In the genomic region with DNA sequence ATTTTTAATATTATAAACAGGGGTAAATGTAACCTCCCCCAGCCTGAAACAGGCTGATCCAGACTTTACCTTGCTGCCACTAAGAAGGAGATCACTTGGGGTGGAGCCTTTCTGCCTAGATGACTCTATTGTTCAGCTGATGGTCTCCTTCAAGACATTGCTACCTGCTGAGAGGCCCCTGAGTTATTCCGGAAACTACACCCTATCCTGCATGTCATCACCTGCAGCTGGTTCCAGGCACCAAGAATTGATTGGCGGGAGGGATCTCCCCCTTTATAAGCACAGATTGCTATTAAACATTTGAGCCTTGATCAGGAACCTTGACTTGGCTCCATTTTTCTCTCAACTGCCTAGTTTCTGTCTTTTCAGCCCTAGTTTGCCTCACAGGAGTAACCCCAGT, we compare ENCODE assay signal across 27 mouse cellular contexts. TPM values are rescaled to one million over a fixed set of nuclear protein-coding genes. Genes with fewer than 3 reads are reported as not detected.
DNase-seq lines count a peak whose midpoint lies in the region; ATAC-seq and TF ChIP-seq lines count a peak whose summit lies in the region.
"Had no signal": no experiment of that assay in that cellular context is flagged by ENCODE, and none has a peak within 500 bp of the region (broad histone marks: within the 10 kb centered on the region; RNA-seq: fewer than 3 reads in every experiment).

No protein-coding gene starts in this region.

- H3K4me1 ChIP-seq in heart, embryonic 11.5 days (ENCODE audit: control insufficient read depth, insufficient read depth, low read length): no peaks in the 10 kb centered on the region
- no peaks in the 10 kb centered on the region for H3K4me1 ChIP-seq in ES-Bruce4 (ENCODE audit: control insufficient read depth, insufficient read depth, low read length)

- TF ChIP-seq POLR2A in ES-Bruce4 (IDR thresholded peaks at IDR 0.05; ENCODE audit: insufficient read depth, low read length): no peak

- no peak for TF ChIP-seq CTCF in ES-Bruce4 (IDR thresholded peaks at IDR 0.05; ENCODE audit: low read depth, low read length)

- no peak overlapping the region for H3K9ac ChIP-seq in heart, embryonic 11.5 days (ENCODE audit: low read depth, low read length)
- H3K9ac ChIP-seq in ES-Bruce4 (ENCODE audit: low read depth, poor library complexity, severe bottlenecking): no peak overlapping the region

- H3K9me3 ChIP-seq in heart, embryonic 11.5 days (replicated peaks; ENCODE audit: control insufficient read depth, low read length): no peaks in the 10 kb centered on the region
- peaks cover 13% of the 10 kb centered on the region for H3K9me3 ChIP-seq in ES-Bruce4 (replicated peaks; ENCODE audit: control insufficient read depth, insufficient read depth, low read length, poor library complexity, severe bottlenecking)
- H3K9me3 ChIP-seq: G1E had no signal

- no peak overlapping the region for H3K4me2 ChIP-seq in heart, embryonic 11.5 days

- no peaks in the 10 kb centered on the region for H3K27me3 ChIP-seq in heart, embryonic 11.5 days (ENCODE audit: control insufficient read depth, insufficient read depth, low read length)
- H3K27me3 ChIP-seq in ES-Bruce4 (ENCODE audit: control insufficient read depth, insufficient read depth, low read length, poor library complexity, severe bottlenecking): no peaks in the 10 kb centered on the region
- H3K27me3 ChIP-seq: CH12.LX, Patski had no signal

- no peak overlapping the region for H3K27ac ChIP-seq in heart, embryonic 11.5 days (ENCODE audit: low read depth, low read length)
- peak overlapping the region; percentile 61; the same call in 1 of the 2 replicates for H3K27ac ChIP-seq in ES-Bruce4 (ENCODE audit: insufficient read depth, low read length)

- no peak overlapping the region for H3K4me3 ChIP-seq in heart, embryonic 11.5 days (ENCODE audit: low read depth, low read length)
- H3K4me3 ChIP-seq in ES-Bruce4 (ENCODE audit: low read depth, low read length): no peak overlapping the region

- ATAC-seq in heart, embryonic 11.5 days (replicated peaks; ENCODE audit: insufficient number of reproducible peaks, low FRiP score, low TSS enrichment): no peak
- ATAC-seq: activated CD4-positive, CD25-positive, alpha-beta regulatory T cell, adult 4 months; CD4-positive, CD25-positive, alpha-beta regulatory T cell, adult 4 months; Patski had no signal

- DNase-seq in heart, adult 11 months: peak; percentile 80
- peak; percentile 27 for DNase-seq in R1 (ENCODE audit: low read depth, low spot score)
- peak; percentile 8 for DNase-seq in ZHBTc4 (ENCODE audit: low read depth, low spot score)
- DNase-seq in yolk sac, embryonic 10.5 days (ENCODE audit: low spot score): no peak
- DNase-seq in retina, embryonic 14.5 days (ENCODE audit: low spot score): no peak
- DNase-seq in thymus, postnatal 36 days: no peak
- DNase-seq: adrenal gland, adult 2 months; adrenal gland, adult 8-10 months; adrenal gland, postnatal 10 days; adrenal gland, postnatal 14 days; adrenal gland, postnatal 25 days; adrenal gland, postnatal 36 days; B cell, adult 2 months; cerebellum, adult 11 months; cerebellum, adult 11-12 months; cerebellum, adult 18-20 months; cerebellum, adult 2 months; cerebellum, adult 8-10 months had no signal

- H3K36me3 ChIP-seq in heart, embryonic 11.5 days (ENCODE audit: control insufficient read depth, insufficient read depth, low read length): no peaks in the 10 kb centered on the region
- no peaks in the 10 kb centered on the region for H3K36me3 ChIP-seq in ES-Bruce4 (ENCODE audit: control insufficient read depth, insufficient read depth, low read length, poor library complexity, severe bottlenecking)
- H3K36me3 ChIP-seq: G1E had no signal

- peak; percentile 69 for TF ChIP-seq EP300 in ES-Bruce4 (IDR thresholded peaks at IDR 0.05; ENCODE audit: insufficient read depth, low read depth, low read length)

- 73% methylated on average over 2 of the region's 2 CpGs for WGBS in heart, embryonic 11.5 days (ENCODE audit: insufficient replicate concordance)

RNA-seq across cellular contexts. Expression of a gene that starts 8.1 kb away (rescaled TPM):
- not detected in 2 replicates for polyA plus RNA-seq in heart, embryonic 11.5 days (2014; fragmentation: Nextera tagmentation; extraction: Ambion mirVana)
- polyA plus RNA-seq in ES-Bruce4 (2011; ENCODE audit: insufficient read depth, insufficient read length, low read depth, missing spikeins): not detected in 2 replicates
- polyA plus RNA-seq: activated CD4-positive, CD25-positive, alpha-beta regulatory T cell, adult 4 months; adrenal gland, adult 2 months; brain, embryonic 14.5 days; C2C12; CD4-positive, CD25-positive, alpha-beta regulatory T cell, adult 4 months; cerebellum, adult 2 months; G1E; Patski had no signal

RNA-seq across cellular contexts. Expression of a gene that starts 58.7 kb away (rescaled TPM):
- not detected in 2 replicates for polyA plus RNA-seq in heart, embryonic 11.5 days (2014; fragmentation: Nextera tagmentation; extraction: Ambion mirVana)
- polyA plus RNA-seq in ES-Bruce4 (2011; ENCODE audit: insufficient read depth, insufficient read length, low read depth, missing spikeins): not detected in 2 replicates
- polyA plus RNA-seq: activated CD4-positive, CD25-positive, alpha-beta regulatory T cell, adult 4 months; adrenal gland, adult 2 months; brain, embryonic 14.5 days; C2C12; cerebellum, adult 2 months; G1E; Patski had no signal

Comparison
In these comparisons a context has a peak if more than half of its experiments do, and no peak if none do; other contexts are left out.
1. DNase-seq: peak in heart, adult 11 months (single experiment), R1 (single experiment) and ZHBTc4 (single experiment); none in yolk sac, embryonic 10.5 days (single experiment), retina, embryonic 14.5 days (single experiment) and thymus, postnatal 36 days (0 of 2).